Mouse (Mus musculus): ENCODE results near the gene Fat4. TPM values are rescaled to one million over a fixed set of nuclear protein-coding genes. Genes with fewer than 3 reads are reported as not detected.

The Fat4 gene
- 13.9 and 20.9 TPM in 2 replicates for polyA plus RNA-seq (2012; rRNA removed)

DNA sequence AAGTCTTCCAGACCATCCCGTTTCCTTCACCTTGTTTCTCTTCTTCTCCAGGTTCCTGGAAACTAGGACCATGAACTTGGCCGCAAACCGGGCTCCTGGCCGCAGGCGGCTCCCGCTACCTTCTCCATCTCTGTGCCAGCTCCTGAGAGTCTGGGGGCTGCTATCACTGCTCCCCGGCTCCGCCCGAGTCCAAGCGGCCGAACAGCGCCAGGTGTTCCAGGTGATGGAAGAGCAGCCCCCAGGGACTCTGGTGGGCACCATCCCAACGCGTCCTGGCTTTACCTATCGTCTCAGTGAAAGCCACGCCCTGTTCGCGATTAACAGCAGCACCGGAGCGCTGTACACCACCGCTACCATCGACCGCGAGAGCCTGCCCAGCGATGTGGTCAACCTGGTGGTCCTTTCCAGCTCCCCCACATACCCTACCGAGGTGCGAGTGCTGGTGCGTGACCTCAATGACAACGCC lies at the start of gene Fat4:
Fat4 (plus strand) TSS at position 51 of the 466 bp plus-strand sequence.
- DNase-seq (ENCODE audit: low read depth), result peak; percentile 52
- TF ChIP-seq CTCF (IDR thresholded peaks at IDR 0.05; ENCODE audit: borderline replicate concordance, extremely low read depth, insufficient read depth, insufficient read length) (no peak), POLR2A (IDR thresholded peaks at IDR 0.05; ENCODE audit: borderline replicate concordance, extremely low read depth, insufficient read depth, insufficient read length, poor library complexity, severe bottlenecking) (no peak)

DNA sequence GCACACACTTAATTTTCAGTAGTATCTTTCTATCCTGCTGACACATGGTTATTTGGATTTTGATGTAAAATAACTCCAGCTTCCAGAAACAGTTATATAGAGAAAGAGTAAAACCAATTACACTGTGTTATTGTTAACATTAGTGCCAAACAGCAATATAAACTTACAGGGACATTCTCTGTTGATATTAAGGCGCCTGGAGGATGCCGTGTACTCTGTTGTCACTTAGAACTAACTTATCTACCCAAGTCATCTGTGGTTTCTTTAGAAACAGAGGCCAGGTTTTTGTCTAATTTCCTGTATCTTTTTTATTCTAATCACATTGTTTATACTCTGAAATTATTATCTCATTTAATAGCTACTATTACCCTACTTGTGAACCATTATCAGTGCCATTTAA lies 47.3 kb upstream of the Fat4 start:
- no peak for DNase-seq (ENCODE audit: low read depth)
- no peak for TF ChIP-seq CTCF (IDR thresholded peaks at IDR 0.05; ENCODE audit: borderline replicate concordance, extremely low read depth, insufficient read depth, insufficient read length)
- TF ChIP-seq POLR2A (IDR thresholded peaks at IDR 0.05; ENCODE audit: borderline replicate concordance, extremely low read depth, insufficient read depth, insufficient read length, poor library complexity, severe bottlenecking), result no peak

DNA sequence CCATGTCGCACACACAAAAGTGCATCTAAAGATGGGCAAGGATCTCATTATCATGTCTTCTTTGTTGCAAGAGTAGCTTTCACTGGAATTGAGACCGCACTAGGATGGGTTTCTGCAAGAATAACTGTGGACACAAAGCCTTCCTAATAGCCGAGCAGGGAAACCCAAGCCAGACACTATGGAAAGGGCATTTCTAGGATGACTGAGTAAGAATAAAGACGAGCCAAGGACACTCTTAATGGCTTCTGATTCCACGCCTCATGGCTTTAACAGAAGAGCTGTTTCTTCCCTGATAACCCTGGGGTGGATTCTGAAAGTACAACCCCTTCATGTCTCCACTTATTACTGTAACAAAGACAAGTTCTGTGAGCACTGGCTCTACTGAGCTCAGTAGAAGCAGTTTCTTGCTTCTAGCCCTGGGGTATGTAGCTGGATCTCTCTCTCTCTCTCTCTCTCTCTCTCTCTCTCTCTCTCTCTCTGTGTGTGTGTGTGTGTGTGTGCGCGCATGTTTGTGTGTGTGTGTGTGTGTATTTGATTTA lies 43.7 kb upstream of the Fat4 start:
- peak; percentile 39 for DNase-seq (ENCODE audit: low read depth)
- TF ChIP-seq CTCF (IDR thresholded peaks at IDR 0.05; ENCODE audit: borderline replicate concordance, extremely low read depth, insufficient read depth, insufficient read length), result no peak
- no peak for TF ChIP-seq POLR2A (IDR thresholded peaks at IDR 0.05; ENCODE audit: borderline replicate concordance, extremely low read depth, insufficient read depth, insufficient read length, poor library complexity, severe bottlenecking)

DNA sequence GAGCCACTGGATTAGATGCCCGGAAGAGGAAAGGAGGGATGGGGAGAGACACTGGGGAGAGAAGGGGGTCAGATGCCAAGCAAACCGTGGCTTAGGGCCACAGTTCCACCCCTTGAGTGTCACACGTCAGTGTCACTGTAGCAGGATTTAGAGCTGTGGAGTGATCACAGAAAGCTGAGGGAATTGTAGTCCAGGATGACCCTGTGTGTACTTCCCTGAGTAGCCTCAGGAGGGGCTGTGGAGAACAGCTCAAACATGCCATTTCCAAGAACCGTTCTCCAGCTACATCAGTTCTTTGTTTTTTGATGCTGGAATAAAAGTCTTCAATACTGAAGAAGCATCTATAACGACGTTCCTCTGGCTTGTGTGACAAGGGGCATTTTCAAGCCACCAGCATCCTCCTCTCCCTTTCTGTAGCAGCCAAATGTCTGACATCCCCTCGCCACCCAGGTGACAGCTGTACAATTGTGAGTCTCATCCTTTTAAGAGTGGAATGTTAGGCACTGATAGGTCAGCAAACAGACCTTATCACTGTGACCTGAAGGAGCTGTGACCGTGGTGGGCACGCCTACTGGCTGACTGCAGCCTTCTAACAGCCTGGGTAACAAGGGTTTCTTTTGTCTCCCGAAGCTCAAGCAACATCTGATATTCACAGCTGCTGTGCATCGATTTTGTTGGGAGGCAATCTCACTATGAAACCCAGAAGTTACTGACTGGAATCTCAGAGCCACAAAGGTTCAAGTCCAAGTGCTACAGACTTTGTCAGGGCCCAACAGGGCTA lies 39.9 kb upstream of the Fat4 start:
- peak; percentile 26 for DNase-seq (ENCODE audit: low read depth)
- TF ChIP-seq CTCF (IDR thresholded peaks at IDR 0.05; ENCODE audit: borderline replicate concordance, extremely low read depth, insufficient read depth, insufficient read length) (peak; percentile 27; the same call in 1 of the 2 replicates), POLR2A (IDR thresholded peaks at IDR 0.05; ENCODE audit: borderline replicate concordance, extremely low read depth, insufficient read depth, insufficient read length, poor library complexity, severe bottlenecking) (no peak)

DNA sequence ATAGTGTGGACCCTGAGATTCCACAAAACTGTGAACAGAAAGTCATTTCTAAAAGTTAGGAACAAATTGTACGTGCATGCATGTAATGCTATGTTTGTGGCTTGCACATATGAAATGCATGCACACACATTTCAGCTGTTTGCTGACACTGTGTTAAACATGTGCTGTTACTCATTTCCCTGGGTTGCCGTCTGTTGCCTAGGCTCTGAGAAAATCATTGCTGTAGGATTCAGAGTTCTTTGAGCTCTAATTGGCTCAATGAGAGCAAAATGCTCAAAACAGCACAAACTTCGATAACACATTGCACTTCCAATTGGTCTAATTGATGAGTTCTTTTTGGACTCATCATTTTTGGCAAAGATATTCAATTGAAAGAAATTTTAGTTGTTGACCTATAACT lies 37.7 kb upstream of the Fat4 start:
- TF ChIP-seq POLR2A (IDR thresholded peaks at IDR 0.05; ENCODE audit: borderline replicate concordance, extremely low read depth, insufficient read depth, insufficient read length, poor library complexity, severe bottlenecking), result no peak
- no peak for TF ChIP-seq CTCF (IDR thresholded peaks at IDR 0.05; ENCODE audit: borderline replicate concordance, extremely low read depth, insufficient read depth, insufficient read length)
- DNase-seq (ENCODE audit: low read depth), result peak; percentile 47

DNA sequence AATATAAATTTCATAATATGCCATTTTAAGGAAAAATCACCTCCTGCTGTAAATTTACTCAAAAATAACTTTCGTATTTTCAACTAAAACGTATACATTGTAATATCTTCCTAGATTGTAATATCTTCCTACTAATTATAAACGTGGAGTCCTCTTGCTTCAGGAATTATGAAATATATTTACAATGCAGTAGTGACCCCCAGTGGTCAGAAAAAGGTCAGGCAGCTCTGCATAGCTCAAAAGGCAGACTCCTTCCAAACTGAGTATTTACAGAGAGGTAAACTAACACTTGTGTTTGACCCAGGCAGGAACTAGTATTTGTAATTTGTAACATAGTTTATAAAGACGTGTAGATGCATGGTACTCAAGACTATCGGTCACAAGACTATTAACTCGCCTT lies 37.2 kb upstream of the Fat4 start:
- peak; percentile 86 for DNase-seq (ENCODE audit: low read depth)
- TF ChIP-seq CTCF (IDR thresholded peaks at IDR 0.05; ENCODE audit: borderline replicate concordance, extremely low read depth, insufficient read depth, insufficient read length), result peak; percentile 67; the same call in 1 of the 2 replicates
- no peak for TF ChIP-seq POLR2A (IDR thresholded peaks at IDR 0.05; ENCODE audit: borderline replicate concordance, extremely low read depth, insufficient read depth, insufficient read length, poor library complexity, severe bottlenecking)

DNA sequence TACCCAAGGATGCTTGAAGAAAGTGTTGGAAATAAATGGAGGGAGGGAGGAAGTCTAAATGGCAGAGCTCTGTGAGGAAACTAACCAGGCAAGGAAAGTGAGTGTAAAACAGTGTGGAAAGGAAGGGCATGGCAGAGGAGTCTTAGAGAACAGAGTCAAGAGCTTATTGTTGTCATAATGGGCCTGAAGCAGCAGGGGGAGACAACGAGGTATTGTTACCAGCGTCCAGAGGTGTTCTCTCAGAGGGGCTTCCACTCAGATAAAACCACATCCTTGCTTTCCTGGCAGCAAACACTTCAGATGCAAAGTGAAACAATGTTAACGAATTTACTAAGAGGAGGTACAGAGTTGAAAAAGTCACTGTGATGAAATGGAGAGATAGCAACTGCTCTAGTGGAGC lies 33.1 kb upstream of the Fat4 start:
- TF ChIP-seq CTCF (IDR thresholded peaks at IDR 0.05; ENCODE audit: borderline replicate concordance, extremely low read depth, insufficient read depth, insufficient read length), result peak; percentile 38; the same call in 1 of the 2 replicates
- no peak for TF ChIP-seq POLR2A (IDR thresholded peaks at IDR 0.05; ENCODE audit: borderline replicate concordance, extremely low read depth, insufficient read depth, insufficient read length, poor library complexity, severe bottlenecking)
- DNase-seq (ENCODE audit: low read depth), result no peak

DNA sequence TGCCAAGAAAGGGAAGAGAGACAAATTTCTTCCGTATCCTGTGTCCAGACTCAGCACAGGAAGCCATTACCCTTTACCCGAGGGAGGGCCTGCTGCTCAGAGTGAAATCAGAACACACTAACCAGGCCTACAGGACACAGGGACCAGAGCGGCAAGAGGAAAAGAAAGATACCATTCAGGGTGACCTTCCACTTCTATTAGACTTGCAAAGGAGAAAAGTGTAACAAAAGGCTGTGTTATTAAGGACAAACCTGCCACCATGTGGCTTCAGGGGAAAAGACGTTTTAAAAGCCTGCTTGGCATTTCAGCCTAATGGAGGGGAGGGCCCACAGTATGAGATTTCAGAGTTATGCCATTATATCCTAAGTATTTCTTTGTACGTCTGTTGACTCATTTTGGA lies 26.1 kb upstream of the Fat4 start:
- peak; percentile 74 for DNase-seq (ENCODE audit: low read depth)
- TF ChIP-seq CTCF (IDR thresholded peaks at IDR 0.05; ENCODE audit: borderline replicate concordance, extremely low read depth, insufficient read depth, insufficient read length), result peak; percentile 29; the same call in 1 of the 2 replicates
- no peak for TF ChIP-seq POLR2A (IDR thresholded peaks at IDR 0.05; ENCODE audit: borderline replicate concordance, extremely low read depth, insufficient read depth, insufficient read length, poor library complexity, severe bottlenecking)

DNA sequence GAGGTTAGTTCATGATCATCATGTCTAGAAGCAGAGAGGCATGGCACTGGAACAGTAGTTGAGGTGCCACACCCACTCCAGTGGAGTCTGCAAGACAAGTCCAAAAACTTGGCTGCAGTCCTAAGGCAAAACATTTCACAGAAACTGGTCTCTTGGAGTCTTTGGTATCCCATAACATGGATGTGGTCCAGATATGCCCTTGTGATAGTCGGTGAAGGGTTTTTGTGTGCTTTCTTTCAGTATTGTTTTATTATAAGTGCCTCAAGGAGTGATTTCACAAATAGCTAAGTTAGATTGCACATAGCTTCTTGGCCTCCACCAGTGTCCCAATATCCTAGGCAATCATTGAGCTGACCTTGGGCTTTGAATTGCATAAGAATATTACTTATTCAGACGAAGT lies 15.4 kb upstream of the Fat4 start:
- no peak for TF ChIP-seq POLR2A (IDR thresholded peaks at IDR 0.05; ENCODE audit: borderline replicate concordance, extremely low read depth, insufficient read depth, insufficient read length, poor library complexity, severe bottlenecking)
- no peak for TF ChIP-seq CTCF (IDR thresholded peaks at IDR 0.05; ENCODE audit: borderline replicate concordance, extremely low read depth, insufficient read depth, insufficient read length)

DNA sequence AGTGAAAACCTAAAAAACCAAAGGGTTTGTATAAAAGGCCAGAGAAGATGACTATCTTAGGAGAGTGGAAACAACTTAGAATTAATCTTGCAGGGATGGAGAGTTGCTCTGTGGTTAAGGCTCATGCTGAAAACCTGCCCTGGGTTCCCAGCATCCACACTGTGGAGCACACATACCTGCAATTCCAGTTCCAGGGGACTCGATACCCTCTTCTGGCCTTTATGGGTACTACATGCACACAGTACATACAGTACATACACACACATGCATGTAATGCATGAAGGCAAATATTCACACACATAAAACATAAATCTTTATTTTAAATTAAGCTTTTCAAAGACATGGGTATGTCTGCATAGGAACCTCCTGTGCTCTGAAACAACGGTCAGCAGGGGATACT lies 10.9 kb upstream of the Fat4 start:
- peak; percentile 12; the same call in 1 of the 2 replicates for TF ChIP-seq CTCF (IDR thresholded peaks at IDR 0.05; ENCODE audit: borderline replicate concordance, extremely low read depth, insufficient read depth, insufficient read length)
- TF ChIP-seq POLR2A (IDR thresholded peaks at IDR 0.05; ENCODE audit: borderline replicate concordance, extremely low read depth, insufficient read depth, insufficient read length, poor library complexity, severe bottlenecking), result no peak
- DNase-seq (ENCODE audit: low read depth), result no peak

More for the DNA sequence above, 15.4 kb upstream of the Fat4 start:
- no peak for DNase-seq (ENCODE audit: low read depth)

DNA sequence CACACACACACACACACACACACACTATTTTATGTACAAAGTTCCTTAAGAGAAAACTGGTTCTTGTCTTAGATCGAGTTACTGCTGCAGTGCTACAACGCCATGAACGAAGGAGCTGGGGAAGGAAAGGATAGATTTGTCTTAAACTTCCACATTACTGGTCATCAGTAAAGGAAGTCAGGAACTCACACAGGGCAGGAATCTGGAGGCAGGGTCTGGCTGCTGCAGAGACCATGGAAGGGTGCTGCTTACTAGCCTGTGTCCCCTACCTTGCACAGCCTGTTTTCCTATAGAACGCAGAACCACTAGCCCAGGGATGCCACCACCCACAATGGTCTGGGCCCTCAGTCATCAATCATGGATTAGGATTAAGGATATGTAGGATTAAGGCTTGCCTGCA lies 10.0 kb upstream of the Fat4 start:
- no peak for TF ChIP-seq CTCF (IDR thresholded peaks at IDR 0.05; ENCODE audit: borderline replicate concordance, extremely low read depth, insufficient read depth, insufficient read length)
- TF ChIP-seq POLR2A (IDR thresholded peaks at IDR 0.05; ENCODE audit: borderline replicate concordance, extremely low read depth, insufficient read depth, insufficient read length, poor library complexity, severe bottlenecking), result no peak
- no peak for DNase-seq (ENCODE audit: low read depth)

All from brain, embryonic 14.5 days (tissue).